Mouse (Mus musculus) MEL (cell line): ENCODE results near the gene Pold1.

Source experiments
- CTCF ChIP-seq, 3 experiments: IDR thresholded peaks in 2 of 3; conservative IDR thresholded peaks in 1 of 3; 2 replicates each; pipeline ENCODE4 v1.5.1; 2011 to 2012; ENCODE audit warnings: low read length in 3 of 3, low read depth in 2 of 3, mild to moderate bottlenecking in 2 of 3, improper control_type of control experiment in 1 of 3, inconsistent platforms in 1 of 3, mixed read lengths in 1 of 3, moderate library complexity in 1 of 3; ENCODE audit not compliant: control insufficient read depth in 1 of 3, insufficient read depth in 1 of 3, poor library complexity in 1 of 3, severe bottlenecking in 1 of 3
- EP300 ChIP-seq, 2 experiments: IDR thresholded peaks; 2 replicates each; pipeline ENCODE4 v1.6.1; 2011; ENCODE audit warnings: improper control_type of control experiment in 2 of 2, low read length in 2 of 2, low read depth in 1 of 2, mild to moderate bottlenecking in 1 of 2
- ETS1 ChIP-seq: IDR thresholded peaks from 2 replicates; pipeline ENCODE4 v1.6.1; 2012; ENCODE audit warnings: low read depth, mild to moderate bottlenecking, inconsistent platforms, low read length, improper control_type of control experiment, moderate library complexity
- GATA1 ChIP-seq: IDR thresholded peaks from 2 replicates; pipeline ENCODE4 v1.6.1; 2011; ENCODE audit warnings: low read depth, low read length, improper control_type of control experiment
- HCFC1 ChIP-seq: IDR thresholded peaks from 2 replicates; pipeline ENCODE4 v1.6.1; 2012; ENCODE audit warnings: low read depth, mild to moderate bottlenecking, inconsistent platforms, low read length, improper control_type of control experiment, moderate library complexity
- MAFK ChIP-seq: IDR thresholded peaks from 2 replicates; pipeline ENCODE4 v1.6.1; 2011; ENCODE audit warnings: low read depth, mild to moderate bottlenecking, low read length, improper control_type of control experiment, borderline replicate concordance
- MAX ChIP-seq: IDR thresholded peaks from 2 replicates; pipeline ENCODE4 v1.6.1; 2011; ENCODE audit warnings: low read length, improper control_type of control experiment
- POLR2A ChIP-seq, 2 experiments: IDR thresholded peaks; 2 replicates each; pipeline ENCODE4 v1.6.1; 2011 to 2012; ENCODE audit warnings: low read length in 2 of 2, mild to moderate bottlenecking in 2 of 2, control low read depth in 1 of 2, improper control_type of control experiment in 1 of 2, low read depth in 1 of 2, moderate library complexity in 1 of 2; ENCODE audit not compliant: control insufficient read depth in 1 of 2, insufficient read depth in 1 of 2, poor library complexity in 1 of 2
- POLR2AphosphoS2 ChIP-seq: IDR thresholded peaks from 2 replicates; pipeline ENCODE4 v1.6.1; 2011; ENCODE audit warnings: low read length, improper control_type of control experiment
- TAL1 ChIP-seq: IDR thresholded peaks from 2 replicates; pipeline ENCODE4 v1.6.1; 2012; ENCODE audit warnings: mild to moderate bottlenecking, inconsistent platforms, low read length, moderate library complexity, mixed read lengths
- TBP ChIP-seq: IDR thresholded peaks from 2 replicates; pipeline ENCODE4 v1.8.0; 2011; ENCODE audit warnings: low read depth, low read length, improper control_type of control experiment
- TCF12 ChIP-seq: IDR thresholded peaks from 2 replicates; pipeline ENCODE4 v1.6.1; 2014; ENCODE audit warnings: low read depth, mild to moderate bottlenecking, inconsistent platforms, low read length, improper control_type of control experiment, moderate library complexity

DNA sequence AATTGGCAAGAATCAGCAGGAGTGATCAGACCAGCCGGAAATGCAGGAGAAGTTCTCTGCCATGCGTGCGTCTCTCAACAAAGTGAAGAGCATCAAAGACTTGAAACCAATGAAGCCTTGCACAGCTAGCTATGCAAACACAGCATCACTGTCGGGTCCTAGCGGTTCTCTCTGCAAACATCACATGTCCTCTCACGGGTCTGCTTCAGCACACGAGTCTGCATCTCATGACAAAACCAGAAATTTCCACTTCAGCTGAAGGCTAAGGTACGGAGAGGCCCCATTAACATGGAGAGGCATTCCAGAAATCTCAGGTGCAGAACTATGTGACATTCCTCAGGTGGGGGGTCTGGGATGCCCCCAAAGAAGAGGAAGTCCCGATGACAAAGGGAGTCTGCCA lies 20.2 kb upstream of the Pold1 start:
- TF ChIP-seq TCF12 (no peak), GATA1 (no peak), MAFK (no peak), EP300 (IDR thresholded peaks at IDR 0.05; ENCODE audit: low read depth in 1 of 2, low read length in 2 of 2) (no peak), TBP (no peak), POLR2A (IDR thresholded peaks at IDR 0.05; ENCODE audit: control insufficient read depth in 1 of 2, insufficient read depth in 1 of 2, low read depth in 1 of 2, low read length in 2 of 2, poor library complexity in 1 of 2) (no peak), POLR2AphosphoS2 (no peak), CTCF (IDR thresholded peaks at IDR 0.05 in 2 of 3, conservative IDR thresholded peaks at IDR 0.05 in 1 of 3; ENCODE audit: control insufficient read depth in 1 of 3, insufficient read depth in 1 of 3, low read depth in 2 of 3, low read length in 3 of 3, poor library complexity in 1 of 3, severe bottlenecking in 1 of 3) (no peak), MAX (no peak), ETS1 (no peak), TAL1 (no peak), HCFC1 (no peak)
